Mouse (Mus musculus) ES-E14 (cell line): ENCODE data around the gene Hrh1.

Experiments
- HCFC1 ChIP-seq: IDR thresholded peaks from 2 replicates; pipeline ENCODE4 v1.6.1; 2012; ENCODE audit warnings: low read length, inconsistent platforms, borderline replicate concordance; ENCODE audit not compliant: insufficient read depth
- MAFK ChIP-seq: IDR thresholded peaks from 2 replicates; pipeline ENCODE4 v1.6.1; 2014; ENCODE audit warnings: mild to moderate bottlenecking, low read depth, low read length, inconsistent platforms; ENCODE audit not compliant: insufficient read depth
- ZC3H11A ChIP-seq: IDR thresholded peaks from 2 replicates; pipeline ENCODE4 v1.6.1; 2012; ENCODE audit warnings: low read depth, mild to moderate bottlenecking, inconsistent platforms, low read length, borderline replicate concordance
- ZNF384 ChIP-seq: IDR thresholded peaks from 2 replicates; pipeline ENCODE4 v1.6.1; 2012; ENCODE audit warnings: low read depth, low read length, inconsistent platforms

- TF ChIP-seq HCFC1 (no peak), MAFK (no peak), ZC3H11A (no peak), ZNF384 (no peak)
These were observed 890 bp downstream of the Hrh1 start for GRCm38 (mm10) chr6:114398626-114399025.
